Mouse (Mus musculus): ENCODE measurements around the gene Arhgap11a. TPM values are rescaled to one million over a fixed set of nuclear protein-coding genes. Genes with fewer than 3 reads are reported as not detected.

Gene Arhgap11a
- 0.87 and 1.9 TPM in 2 replicates for polyA plus RNA-seq (2012; rRNA removed; ENCODE audit: low replicate concordance)

GRCm38 (mm10) chr2:113848245-113849121 is at the start of gene Arhgap11a:
Gene Arhgap11a (minus strand): TSS chr2:113848661.

DNA sequence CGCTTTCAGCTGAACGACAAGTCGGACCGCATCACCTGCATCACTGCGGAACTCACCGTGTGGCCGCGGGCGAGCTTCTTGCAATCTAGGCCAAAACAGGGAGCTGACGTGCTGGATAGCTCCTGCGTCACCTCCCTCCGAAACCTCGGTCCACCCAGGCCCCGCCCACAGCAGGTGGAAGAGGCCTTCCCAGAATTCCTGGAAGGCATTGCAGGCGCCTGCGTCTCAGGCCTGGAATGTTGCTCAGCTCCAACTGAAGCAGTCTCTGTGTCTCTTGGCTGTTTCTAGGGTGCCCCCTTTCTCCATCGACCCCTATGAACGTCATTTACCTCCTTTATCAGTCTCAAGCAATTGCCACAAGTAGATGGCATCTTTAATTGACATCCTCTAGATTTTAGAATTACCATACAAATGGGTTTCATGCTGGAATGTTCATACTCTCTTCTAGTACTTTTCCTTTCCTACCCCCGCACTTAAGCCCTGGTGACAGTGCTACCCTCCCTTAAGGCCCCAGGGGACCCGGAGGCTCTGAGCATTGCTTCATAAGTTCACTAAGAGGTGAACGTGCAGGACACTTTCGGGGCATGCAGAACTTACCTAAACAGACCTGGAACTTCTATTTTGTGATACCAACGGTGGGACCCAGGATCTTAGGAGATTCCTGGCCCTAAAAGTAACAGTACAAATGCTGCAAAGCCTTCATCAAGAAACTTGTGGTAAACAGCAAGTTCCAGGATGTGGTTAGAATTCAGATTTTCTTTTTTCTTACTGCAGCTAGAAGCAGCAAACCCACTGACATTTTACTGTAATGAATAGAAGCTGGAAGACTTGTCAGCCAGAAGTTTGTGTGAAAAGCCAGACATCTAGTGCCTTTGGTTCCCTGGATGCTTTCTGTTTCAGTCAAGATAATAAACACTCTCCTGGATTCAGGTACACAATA is 19.2 kb downstream of the Arhgap11a start, which contains the start of gene Scg5:
Scg5 (minus strand) TSS at position 179 of the 940 bp plus-strand sequence.

Other genes starting within 250 kb of the Arhgap11a start
- 0.04 TPM in 1 of 2 replicates, not detected in the other for gene Grem1, start 90.0 kb downstream of the Arhgap11a start, polyA plus RNA-seq (2012; rRNA removed; ENCODE audit: low replicate concordance)
- 0.10 and 0.68 TPM in 2 replicates for gene Scg5, start 19.5 kb downstream of the Arhgap11a start, polyA plus RNA-seq (2012; rRNA removed; ENCODE audit: low replicate concordance)
- gene Gjd2, start 165.0 kb upstream of the Arhgap11a start, polyA plus RNA-seq (2012; rRNA removed; ENCODE audit: low replicate concordance), result not detected in 2 replicates
- 2.1 and 2.3 TPM in 2 replicates for gene Actc1, start 204.9 kb upstream of the Arhgap11a start, polyA plus RNA-seq (2012; rRNA removed; ENCODE audit: low replicate concordance)